Mouse (Mus musculus) yolk sac, embryonic 10.5 days (tissue): ENCODE data around the gene Plppr2.
A peak's percentile ranks its signal among the peaks of the same experiment; 100 is the strongest.

Experiments
- DNase-seq: peaks from one replicate; pipeline ENCODE4 v3.0.0-alpha.2; 2017; ENCODE audit warnings: low spot score

Gene Plppr2

GRCm38 (mm10) chr9:21962010-21962409 is 25.2 kb downstream of the Plppr2 start:
- no peak for DNase-seq

GRCm38 (mm10) chr9:21962416-21963059 is 25.7 kb downstream of the Plppr2 start:
- DNase-seq, result peak; percentile 83

DNA sequence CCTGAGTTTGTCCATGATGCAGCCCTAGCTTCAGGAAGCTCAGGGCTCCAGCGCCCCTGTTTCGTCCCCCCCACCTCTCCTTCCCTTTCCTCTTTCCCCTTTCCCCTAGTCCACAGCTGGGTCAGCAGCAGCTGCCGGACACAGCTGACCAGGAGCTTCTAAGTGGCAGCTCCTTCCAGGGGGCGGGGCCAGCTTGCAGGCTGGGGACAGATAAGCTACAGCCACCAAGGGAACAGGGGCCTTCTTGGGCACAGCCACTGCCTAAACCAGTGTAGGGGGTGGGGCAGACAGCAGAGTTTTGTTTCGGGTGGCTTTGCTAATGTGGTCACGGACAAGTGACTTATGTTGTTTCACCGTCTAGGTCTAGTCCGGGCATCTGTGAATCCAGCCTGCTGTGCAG is 26.6 kb downstream of the Plppr2 start, which contains the start of gene Epor:
TSS of gene Epor (minus strand) at position 90 of the 400 bp plus-strand sequence.
- DNase-seq, result peak; percentile 64

DNA sequence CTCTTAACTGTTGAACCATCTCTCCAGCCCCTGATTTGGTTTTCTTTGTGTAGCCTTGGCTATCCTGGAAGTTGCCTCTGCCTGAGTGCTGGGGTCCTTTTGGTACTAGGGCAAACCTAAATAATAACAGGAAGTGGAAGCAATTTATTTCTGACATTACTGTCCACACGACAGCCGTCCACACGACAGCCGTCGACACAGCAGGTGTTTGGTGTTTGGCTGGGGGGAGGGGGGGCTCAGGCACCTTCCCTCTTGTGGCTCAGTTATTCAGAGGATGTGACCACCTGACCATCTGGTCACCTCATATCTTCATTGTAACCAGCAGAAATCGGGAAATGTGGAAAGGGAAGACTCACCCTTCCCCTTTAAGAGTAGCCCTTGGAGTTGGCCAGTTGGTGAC is 32.0 kb downstream of the Plppr2 start:
- DNase-seq, result no peak

DNA sequence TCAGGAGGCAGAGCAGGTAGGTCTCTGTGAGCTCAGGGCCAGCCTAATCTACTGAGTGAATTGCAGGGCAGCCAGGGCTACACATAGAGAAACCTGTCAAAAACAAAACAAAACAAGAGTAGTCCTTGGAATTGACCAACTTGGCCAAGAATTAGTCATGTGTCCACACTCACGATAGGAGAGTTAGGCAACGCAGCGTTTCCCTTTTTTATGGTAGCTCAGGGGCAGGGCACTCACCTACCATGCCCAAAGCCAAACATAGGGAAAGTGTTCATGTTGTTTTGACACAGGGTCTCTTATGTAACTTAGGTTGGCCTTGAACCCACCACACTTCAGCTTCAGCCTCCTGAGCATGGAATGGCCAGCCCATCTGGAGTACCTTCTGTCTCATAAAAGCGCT is 32.5 kb downstream of the Plppr2 start:
- no peak for DNase-seq

DNA sequence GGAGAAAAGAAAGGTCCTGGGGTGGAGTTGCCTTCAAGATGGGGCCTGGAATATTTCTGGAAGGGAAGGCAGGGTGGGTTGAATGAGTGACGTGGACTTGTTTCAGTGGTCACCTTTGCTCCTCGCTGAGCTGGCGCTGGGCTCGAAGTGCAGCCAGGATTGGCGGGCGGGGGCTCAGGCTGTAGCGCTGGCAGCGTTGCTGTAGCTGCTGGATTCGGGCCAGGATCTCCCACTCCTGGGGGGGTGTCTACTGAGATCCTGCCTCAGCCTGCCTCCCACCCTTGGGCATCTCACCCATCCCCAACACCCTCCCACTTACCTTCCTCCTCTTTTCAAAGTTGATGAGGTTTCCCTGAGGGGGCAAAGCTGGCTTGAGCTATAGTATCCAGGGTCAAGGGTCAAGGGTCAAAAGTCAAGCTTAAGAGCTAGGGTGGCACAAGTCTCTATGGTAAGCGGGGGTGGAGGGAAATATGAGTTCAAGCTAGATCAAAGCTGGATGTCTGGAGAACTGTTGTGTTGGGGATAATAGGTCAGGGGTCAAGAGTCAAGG is 39.9 kb downstream of the Plppr2 start:
- no peak for DNase-seq

DNA sequence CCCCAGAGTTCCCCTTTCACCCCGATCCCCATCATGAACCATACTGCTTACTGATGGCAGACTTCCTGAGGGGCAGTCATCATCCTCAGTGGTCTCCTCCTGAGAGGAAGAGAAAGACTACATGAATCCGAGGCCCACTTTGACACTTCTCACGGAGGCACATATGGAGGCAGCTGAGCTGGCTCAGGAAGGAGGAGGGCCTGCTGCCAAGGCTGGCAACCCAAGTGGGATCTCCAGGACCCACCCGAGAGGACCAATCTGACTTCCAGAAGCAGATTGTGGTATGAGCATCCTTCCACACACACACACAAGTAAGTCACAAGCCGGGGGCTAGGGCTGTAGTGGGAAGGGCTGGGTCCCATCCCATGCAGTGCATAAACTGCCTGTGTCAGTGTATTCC is 40.5 kb downstream of the Plppr2 start:
- DNase-seq, result no peak

DNA sequence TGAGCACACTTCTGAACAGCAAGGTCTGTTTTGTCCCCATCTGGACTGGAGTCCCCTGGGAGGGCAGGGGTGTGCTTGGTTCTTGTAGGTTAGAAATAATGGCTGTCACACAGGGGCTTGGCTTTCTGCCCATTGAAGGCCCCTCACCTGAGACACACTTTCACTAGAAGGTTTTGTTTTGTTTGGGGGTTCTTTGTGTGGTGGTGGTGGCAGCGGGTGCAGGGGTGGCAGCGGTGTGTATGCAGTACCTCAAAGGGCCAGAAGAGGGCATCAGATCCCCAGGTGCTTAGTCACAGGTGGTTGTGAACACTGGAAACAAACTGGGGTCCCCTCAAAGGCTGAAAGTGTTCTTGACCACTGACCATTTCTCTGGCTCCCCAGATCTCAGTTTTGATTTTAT is 41.1 kb downstream of the Plppr2 start:
- no peak for DNase-seq

DNA sequence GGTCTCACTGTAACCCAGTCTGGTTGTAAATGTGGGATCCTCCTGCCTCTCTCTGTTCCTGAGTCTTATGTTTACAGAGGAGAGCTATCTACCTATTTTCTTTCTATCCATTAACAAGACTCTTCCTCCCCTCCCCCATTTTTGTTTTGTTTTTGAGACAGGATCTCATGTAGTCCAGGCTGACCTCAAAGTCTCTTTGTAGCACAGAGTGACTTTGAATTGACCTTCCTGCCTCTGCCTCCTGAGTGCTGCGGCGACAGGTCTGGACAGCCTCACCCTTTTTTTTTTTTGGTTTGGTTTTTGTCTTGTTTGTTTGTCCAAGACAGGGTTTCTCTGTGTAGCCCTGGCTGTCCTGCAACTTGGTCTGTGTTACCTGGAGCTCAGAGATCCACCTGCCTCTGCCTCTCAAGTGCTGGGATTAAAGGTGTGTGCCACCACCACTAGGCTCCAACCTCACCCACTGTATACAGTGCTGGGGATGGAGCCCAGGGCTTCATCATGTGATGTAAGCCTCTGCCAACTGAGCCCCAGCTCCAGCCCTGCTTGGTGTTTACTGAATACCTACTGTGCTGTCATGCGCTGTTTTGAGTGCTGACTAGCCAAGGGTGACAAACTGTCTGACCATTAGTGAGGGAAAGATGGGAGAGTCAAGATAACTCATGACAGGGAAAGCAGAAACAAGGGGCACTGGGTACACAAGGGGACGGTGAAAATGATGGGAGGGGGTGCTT is 41.7 kb downstream of the Plppr2 start:
- no peak for DNase-seq

DNA sequence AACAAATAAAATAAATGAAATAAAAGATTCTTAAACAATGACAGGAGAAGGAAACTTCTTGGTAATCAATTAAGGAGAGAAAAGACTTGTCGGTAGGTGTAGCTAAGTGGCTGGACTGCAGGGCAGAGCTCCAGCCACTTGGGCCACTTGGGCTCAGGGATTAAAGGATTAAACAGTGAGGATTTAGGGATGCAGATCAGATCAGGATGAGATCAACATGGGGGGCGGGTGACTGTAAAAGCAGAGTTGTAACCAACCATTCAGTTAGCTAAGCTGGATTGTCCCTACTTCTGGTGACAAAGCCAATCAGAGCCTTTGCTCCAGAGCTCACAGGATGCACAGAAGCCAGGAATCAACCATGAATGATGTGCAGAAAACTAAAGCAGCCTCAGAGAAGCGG is 47.1 kb downstream of the Plppr2 start:
- no peak for DNase-seq

- no peak for DNase-seq
Measured at GRCm38 (mm10) chr9:21987592-21988342, 50.9 kb downstream of the Plppr2 start.

DNA sequence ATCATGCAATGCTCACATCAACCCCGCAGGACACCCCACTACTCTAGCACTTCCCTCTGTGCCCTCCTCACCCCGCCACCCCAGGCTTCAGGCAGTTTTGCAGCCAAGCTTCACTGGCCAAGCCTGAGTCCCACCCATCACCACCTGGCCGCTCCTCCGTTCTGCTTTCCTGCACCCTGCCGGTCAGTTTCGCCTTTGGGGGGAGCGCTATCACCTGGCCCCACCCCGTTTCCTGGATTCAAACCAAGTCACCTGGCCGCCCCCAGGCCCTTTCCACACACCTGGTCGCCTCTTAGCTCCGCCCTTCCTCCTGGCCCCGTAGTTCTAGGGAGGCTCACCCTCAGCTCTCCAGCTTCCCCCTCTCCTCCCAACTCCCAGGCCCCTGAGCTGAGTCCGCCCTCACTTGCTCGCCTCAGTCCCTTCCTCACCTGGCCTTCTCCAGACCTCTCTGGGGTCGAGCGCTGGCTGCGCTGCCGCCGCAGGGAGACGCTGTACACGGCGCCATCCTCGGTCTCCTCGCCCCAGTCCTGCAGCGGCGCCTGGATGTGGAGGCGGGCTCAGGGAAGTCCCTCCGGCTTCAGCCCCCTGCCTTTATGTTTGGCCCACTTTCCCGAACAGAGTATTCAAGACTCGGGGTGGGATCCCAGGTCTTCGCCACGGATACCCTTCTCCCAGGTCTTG is 51.7 kb downstream of the Plppr2 start:
- no peak for DNase-seq

DNA sequence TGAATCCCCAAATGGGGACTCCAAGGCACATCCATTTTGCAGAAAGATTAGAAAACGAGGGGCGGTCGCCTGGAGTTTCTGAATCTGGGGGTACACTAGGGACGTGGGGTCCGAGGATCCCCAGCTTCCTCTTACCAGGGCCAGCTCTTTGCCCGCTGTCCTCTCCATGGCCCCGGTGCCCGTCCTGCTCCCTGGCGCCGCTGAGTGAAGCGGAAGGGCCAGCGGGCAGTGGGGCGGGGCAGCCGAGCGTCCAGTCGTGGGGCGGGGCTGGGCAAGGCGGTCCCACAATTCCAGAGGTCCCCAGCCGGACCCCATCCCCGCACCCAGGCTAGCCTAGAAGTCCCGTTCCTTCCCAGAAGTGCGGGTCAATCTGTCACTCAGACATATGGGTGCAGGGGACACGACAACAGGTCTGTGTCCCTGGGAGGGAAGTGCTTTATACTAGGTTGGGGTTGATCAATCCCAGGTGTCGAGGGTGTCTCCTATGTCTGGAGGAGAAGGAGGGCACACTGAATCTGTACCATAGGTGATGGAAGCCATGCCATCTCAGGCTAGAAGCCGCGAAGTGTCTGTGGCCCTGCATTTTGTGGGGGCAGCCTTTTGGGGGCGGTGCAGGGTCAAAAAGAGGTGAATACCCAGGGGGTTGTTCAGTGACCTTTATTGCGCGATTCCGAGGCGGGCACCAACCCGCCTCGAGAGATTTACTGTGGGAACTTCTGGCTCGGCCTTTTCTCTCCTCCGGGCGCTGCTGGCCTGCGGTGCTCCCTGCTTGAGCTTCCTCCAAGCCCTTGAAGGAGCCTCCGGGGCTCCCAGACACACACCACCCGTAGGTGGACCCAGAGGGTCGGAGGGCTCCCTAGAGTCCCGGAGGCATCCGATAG is 52.6 kb downstream of the Plppr2 start, which contains the start of gene Rgl3:
TSS of gene Rgl3 (minus strand) at position 217 of the 881 bp plus-strand sequence.
- peak; percentile 21 for DNase-seq

GRCm38 (mm10) chr9:21992227-21992626 is 55.4 kb downstream of the Plppr2 start:
- DNase-seq, result no peak

DNA sequence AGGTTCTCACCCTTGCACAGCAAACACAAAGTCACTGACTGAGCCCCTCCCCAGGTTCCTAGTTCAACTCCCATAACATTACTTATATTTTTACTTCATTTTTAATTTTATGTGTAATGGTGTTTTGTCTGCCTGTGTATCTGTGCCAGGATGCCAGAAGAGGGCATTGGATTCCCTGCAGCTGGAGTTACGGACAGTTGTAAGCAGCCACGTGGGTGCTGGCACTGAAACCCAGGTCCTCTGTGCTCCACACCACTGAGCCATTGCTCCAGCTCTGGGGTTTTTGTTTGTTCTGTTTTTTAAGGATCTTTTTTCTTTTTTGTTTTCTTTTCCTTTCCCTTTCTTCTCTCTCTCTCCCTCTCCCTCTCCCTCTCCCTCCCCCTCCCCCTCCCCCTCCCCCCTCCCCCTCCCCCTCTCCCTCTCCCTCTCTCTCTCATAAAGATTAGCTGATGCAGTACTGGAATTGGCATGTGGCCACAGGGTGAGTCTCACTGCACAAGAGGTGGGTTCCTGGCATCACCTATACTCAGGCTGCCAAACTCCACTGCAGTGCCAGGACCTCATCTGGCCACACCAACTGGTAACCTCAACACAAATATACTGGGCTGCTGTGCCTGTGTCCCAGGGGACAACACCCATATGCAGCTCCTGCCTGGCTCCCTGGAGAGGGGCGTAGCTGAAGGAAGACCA is 59.5 kb downstream of the Plppr2 start:
- no peak for DNase-seq
